Mouse (Mus musculus): ENCODE measurements at regions not wholly inside any gene's neighbourhood (a gene's known extent, or its start where the extent isn't known, plus 50 kb on each side); places are given as distances from the start of the nearest gene placed in this dataset.

DNA sequence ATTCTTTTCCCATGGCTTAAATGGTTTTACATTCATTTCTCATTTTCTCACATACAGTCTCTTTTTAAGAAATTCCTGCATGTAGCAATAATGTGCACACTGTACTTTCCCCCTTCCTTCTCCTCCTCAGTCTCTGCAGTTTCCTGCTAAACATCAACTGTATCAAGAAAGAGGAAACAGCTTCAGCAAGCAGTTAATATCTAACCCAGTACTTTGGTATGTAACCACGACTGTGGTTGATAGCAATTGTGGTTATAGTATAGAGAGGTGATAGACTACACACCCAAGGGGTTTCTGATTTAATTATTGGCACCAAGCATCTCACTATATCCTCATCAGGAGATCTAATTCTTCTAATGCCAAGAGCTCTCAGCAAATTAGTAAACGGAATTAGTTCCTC, 52.8 kb upstream of the Eci2 start:
- DNase-seq = no peak

DNA sequence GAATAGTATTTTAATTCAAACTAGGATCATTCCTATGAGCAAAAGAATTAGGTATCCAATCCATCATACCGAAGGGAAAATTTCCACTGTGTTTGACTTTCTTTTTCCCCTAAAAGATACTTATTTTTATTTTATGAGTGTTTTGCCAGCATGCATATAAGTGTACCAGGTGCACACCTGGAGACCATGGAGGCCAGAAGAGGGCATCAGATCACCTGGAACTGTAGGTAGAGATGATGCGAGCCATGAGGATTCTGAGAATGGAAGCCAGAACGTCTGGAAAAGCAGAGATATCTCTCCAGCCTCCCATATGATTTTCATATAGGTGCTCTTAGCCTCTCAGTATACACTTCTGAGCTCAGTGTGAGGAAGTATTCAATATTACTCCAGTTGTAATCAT, 58.5 kb upstream of the Eci2 start:
- no peak for DNase-seq

DNA sequence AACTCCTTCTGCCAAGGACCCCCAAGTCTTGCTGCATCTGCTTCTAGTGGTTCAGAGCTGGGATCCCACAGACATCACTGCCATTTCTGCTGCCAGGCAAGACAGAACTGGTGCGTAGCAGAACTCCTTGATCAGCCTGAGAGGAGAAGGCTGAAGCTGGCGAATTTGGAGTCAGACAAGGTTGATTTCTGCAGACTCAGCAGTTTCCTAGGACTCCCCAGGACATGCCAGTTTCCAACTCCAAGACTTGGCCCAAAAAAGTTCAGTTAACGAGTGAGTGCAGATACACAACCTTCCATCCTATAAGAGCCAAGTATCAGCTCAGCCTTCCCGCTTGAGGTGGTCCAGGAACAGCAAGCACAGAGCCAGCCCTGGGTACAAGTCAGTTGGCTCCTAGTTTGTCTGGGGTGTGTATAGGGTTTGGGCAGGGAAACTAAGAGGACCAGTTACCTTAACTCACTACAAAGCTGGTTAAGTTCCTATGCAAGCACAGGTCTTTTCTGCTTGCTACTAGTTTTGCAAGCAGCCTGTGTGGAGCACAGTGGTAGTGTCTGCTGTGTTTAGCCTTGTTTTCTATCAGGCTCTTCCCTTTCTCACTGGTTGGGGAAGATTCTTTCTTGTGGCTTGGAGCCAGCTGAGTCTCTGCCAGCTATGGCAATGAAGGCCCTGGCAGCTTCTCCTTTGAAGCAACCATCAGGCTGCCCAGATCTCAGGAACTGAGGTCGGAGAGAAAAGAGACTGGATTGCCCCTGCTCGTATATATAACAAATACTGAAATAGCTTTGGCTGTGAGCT, 60.5 kb upstream of the Eci2 start:
- DNase-seq = peak; percentile 16

- DNase-seq = no peak
Measured at GRCm38 (mm10) chr13:35091155-35091554, 64.3 kb upstream of the Eci2 start.

DNA sequence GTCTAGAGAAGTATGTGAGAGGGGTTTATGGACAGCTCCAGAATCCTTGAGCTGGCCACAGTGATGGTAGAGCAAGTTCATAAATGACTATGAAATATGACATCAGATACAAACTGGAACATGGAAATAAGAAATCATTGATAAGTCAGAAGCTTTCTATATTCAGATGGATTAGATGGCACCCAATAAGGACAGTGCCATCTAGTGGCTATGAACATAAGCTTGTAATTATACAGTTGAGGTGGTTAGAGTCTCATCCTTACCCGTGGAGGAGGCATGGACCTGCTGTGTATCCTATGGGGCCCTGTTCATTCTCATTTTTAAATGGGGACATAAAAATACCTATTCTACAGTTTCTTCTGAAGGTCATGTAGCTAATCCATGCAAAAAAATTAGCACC, 92.9 kb upstream of the Eci2 start:
- DNase-seq = peak; percentile 23

DNA sequence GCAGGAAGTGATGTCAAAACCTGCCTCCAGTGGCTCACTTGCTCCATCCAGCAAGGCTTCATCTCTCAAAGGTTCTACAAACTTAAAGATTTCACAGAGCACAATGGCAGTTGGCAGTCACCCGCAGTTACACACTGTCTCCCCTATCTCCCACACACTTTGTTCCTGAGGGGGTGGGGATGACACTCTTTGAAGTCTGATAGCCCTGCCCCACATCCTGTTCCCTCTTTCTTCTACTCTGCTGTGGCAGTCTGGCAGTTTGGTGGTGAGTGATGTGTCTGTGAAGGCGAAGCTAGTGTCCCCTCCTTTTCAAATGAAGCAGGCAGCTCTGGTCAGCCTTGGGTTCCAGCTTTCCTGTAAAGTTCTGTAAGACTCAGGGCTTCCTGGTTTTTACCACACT, 102.6 kb upstream of the Eci2 start:
- DNase-seq = no peak

- DNase-seq = peak; percentile 19
Measured at GRCm38 (mm10) chr13:35131272-35132185, 104.6 kb upstream of the Eci2 start.

DNA sequence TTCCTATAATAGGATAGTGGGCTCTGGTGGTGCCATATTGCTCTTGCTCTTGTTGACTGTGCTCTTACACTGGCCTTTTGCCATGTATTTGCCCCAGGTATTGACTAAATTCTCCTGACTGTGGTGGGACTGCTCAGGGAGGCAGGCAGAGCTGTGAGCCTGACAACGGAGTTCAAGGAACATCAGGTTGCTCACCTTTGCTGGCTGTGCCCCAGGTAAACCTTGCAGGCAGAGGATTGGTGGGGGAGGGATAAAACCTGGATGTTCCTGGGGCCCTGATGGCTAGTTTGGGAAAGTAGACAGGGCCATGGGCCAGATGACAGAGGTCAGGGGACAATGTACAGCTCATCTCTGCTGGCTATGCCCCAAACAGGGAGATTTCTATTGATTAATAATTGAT, 124.7 kb upstream of the Eci2 start:
- DNase-seq = no peak

DNA sequence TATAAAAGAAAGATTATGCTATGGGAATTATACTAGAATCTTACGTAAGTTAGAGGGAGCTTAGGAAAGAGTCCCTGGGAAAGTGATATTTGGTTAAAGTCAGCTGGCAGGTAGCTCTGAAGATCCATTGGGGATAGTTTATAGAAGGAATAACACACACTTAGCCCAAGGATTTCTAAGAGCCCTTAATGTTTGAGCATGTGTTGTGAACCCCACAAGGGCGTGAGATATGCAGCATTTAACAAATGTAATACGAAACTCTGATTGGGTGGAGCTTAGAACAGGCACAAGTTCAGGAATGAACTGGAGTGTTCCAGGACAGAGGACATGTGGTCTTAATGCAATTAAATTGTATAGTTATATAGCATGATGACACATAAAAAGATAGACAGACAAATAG, 132.6 kb upstream of the Eci2 start:
- no peak for DNase-seq

DNA sequence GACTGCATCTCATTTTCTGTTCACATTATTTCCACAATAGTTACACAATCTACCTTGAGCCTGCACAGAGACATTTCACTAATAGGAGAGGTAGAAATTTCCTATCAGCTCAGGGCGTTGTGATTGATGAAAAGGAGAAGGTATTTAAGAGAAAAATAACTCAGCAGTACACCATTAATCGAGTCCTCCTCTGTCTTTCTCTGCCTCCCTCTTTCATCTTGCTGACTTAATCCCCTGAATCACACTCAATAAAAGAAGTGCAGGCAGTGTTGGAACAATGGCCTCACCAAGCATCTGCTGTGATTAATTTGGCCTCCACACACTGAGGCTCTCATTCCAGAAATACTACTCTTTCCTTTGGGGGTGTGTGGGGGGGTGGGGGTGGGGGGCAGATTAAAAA, 133.9 kb upstream of the Eci2 start:
- no peak for DNase-seq

DNA sequence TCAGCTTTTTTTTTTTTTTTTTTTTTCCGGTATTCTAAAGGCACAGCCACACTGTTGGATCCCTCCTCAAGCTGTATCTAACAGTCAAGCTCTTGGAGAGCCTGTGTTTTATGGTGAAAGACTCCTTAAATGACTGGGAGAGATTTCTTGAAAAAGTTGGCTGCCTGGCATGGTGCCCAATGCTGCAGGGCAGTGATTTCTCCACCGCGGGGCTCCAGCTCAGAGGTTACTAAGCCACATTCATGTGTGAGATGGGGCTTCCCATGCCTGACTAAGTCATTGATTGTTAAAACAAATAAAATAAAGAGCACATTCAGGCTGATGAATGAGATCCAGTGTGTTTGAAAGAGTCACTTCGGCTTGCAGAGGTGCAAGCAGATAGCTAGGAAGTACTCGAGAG, 139.2 kb upstream of the Eci2 start:
- DNase-seq = peak; percentile 6

GRCm38 (mm10) chr13:35166831-35167541, 140.1 kb upstream of the Eci2 start:
- no peak for DNase-seq

- no peak for DNase-seq
Measured at GRCm38 (mm10) chr13:35171562-35172254, 144.8 kb upstream of the Eci2 start.

GRCm38 (mm10) chr13:35173522-35173921, 146.6 kb upstream of the Eci2 start:
- no peak for DNase-seq

- no peak for DNase-seq
Measured at GRCm38 (mm10) chr13:35175587-35175986, 148.7 kb upstream of the Eci2 start.

GRCm38 (mm10) chr13:35177305-35177704, 150.4 kb upstream of the Eci2 start:
- DNase-seq = no peak

GRCm38 (mm10) chr13:35189028-35189711, 162.3 kb upstream of the Eci2 start:
- peak; percentile 56 for DNase-seq

DNA sequence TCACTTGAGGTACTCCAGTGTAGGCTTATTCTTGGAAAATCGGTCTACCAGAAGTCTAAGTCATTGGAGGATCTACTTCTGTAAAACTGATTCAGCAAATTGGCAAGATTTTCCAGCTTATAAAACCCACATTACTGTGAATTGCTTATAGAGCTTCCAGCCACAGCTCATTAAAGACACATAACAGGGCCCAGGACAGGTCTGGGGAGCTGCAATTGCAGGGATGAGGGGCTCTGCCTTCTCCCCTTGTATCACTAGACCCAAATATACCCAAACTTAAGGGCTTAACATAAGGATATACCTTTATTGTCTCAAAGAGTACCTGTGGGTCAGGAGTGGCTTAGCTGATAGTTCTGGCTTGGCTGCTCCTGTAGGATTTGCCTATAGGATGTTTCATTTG, 175.2 kb upstream of the Eci2 start:
- DNase-seq = no peak

DNA sequence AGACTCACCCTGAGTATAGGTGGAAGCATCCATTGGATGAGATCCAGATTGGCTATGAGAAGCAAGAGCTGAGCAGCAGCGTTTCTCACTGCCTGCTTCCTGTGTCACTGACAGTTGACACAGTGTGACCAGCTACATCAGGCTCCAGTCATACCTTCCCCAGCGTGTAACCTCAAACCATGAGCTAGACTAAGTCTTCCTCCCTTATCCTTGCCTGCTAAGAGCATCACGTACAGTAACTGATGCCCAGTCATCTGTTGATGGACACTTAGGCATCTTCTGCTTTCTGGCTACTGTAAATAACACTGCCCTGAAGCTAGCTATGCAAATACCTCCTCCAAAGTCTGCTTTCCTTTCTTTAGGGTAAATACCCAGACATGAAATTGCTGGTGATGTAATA, 181.4 kb upstream of the Eci2 start:
- no peak for DNase-seq

DNA sequence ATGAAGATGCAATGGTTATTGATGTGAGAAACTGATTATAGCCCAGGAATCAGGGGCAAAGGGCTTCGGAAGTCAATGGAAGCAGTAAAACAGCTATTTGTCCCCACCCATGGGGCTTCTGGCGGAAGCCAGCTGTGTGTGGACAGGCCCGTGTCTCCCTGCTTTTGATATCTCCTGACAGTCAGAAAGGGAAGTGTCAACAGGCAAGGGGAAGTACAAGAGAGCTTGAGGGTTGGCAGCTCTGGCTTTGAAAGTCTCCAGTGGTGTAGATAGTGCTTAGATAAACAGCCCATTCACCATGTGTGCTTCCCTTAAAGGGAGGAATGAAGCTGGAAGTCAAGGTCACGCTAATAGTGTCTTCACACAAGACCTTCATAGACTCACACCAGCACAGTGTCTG, 182.7 kb upstream of the Eci2 start:
- peak; percentile 19 for DNase-seq

DNA sequence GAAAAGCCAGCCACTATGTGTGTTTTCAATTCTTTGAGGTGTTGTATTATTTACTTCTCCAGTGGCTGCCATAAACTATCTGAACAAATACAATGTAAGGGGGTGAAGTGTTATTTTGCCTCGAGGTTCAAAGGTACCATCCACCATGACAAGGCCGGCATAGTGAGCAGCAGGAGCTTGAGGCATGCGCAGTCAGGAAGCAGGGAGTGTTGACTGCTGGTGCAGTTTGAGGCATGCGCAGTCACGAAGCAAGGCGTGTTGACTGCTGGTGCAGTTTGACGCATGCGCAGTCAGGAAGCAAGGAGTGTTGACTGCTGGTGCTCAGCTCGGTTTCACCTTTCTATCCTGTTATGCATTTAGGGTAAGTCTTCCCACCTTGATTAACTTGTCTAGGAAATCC, 184.9 kb upstream of the Eci2 start:
- DNase-seq = no peak

DNA sequence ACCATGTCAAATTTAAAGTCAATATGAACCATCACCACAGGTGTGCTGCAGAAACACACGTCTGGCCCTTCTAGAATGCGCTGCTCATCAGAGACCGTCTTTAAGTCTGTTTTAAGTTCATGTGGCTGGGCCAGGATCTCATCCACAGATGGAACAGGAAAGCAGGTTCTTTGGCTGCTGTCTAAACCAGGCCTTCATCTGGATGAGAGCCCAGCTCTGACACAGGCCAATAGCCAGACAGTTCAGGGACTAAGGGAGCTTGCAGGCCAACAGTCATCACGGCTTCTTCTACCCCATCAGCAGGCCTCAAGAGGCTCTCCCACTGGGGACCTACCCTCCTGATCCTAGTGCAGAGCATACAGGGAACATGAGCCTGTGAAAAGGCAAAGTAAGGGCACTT, 185.4 kb upstream of the Eci2 start:
- no peak for DNase-seq

Measured in lung, postnatal 36 days (tissue).